Mouse (Mus musculus): Measurements from ENCODE around the gene Erbb2. TPM values are rescaled to one million over a fixed set of nuclear protein-coding genes. Genes with fewer than 3 reads are reported as not detected.
"Not testable (repeated sequence)": the region's sequence is repeated elsewhere in the genome, so short reads cannot be mapped to it uniquely, and the experiment has no call there.

Gene Erbb2
- polyA plus RNA-seq, 1 experiment from 2014 or later = 6.6 TPM

DNA sequence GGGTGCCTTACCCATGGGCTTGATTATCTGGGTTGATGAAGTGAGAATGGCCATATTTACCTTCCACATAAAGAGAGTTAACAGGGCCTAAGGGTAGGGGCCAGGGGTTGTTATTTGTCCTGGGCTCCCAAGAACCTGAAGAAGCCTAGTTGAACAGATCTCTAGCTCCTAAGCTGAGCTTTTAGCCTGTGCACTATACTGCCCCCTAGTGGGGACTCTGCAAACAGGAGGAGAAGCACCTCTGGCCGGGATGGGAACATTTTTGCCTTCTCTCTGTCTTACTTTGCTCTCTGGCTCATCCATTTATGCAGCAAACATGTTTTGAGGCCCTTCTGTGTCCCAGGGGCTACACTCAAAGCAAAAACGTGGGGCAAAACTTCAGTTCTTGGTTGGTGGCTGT lies 39.9 kb upstream of the Erbb2 start:
- ATAC-seq = no peak
- Histone ChIP-seq H3K27ac (ENCODE audit: low read depth, low read length) (no peak overlapping the region), H3K4me1 (ENCODE audit: control insufficient read depth, insufficient read depth, low read depth, low read length) (peaks cover 15% of the 10 kb centered on the region), H3K4me2 (ENCODE audit: low read length) (no peak overlapping the region), H3K36me3 (ENCODE audit: control insufficient read depth, insufficient read depth, low read length) (peaks cover 15% of the 10 kb centered on the region), H3K9ac (ENCODE audit: low read depth, low read length) (no peak overlapping the region), H3K9me3 (ENCODE audit: control insufficient read depth, low read length) (no peaks in the 10 kb centered on the region), H3K27me3 (replicated peaks; ENCODE audit: control insufficient read depth, insufficient read depth, low read length) (no peaks in the 10 kb centered on the region), H3K4me3 (ENCODE audit: low read length) (no peak overlapping the region)
- WGBS = 12% methylated on average over 2 of the region's 2 CpGs

GRCm38 (mm10) chr11:98373244-98373643 lies 39.0 kb upstream of the Erbb2 start:
- WGBS = 87% methylated on average over 6 of the region's 6 CpGs
- Histone ChIP-seq H3K27ac (ENCODE audit: low read depth, low read length) (no peak overlapping the region), H3K4me2 (ENCODE audit: low read length) (no peak overlapping the region), H3K27me3 (replicated peaks; ENCODE audit: control insufficient read depth, insufficient read depth, low read length) (no peaks in the 10 kb centered on the region), H3K9me3 (ENCODE audit: control insufficient read depth, low read length) (no peaks in the 10 kb centered on the region), H3K9ac (ENCODE audit: low read depth, low read length) (no peak overlapping the region), H3K4me3 (ENCODE audit: low read length) (no peak overlapping the region), H3K36me3 (ENCODE audit: control insufficient read depth, insufficient read depth, low read length) (peaks cover 22% of the 10 kb centered on the region), H3K4me1 (ENCODE audit: control insufficient read depth, insufficient read depth, low read depth, low read length) (peaks cover 15% of the 10 kb centered on the region)
- ATAC-seq = no peak

GRCm38 (mm10) chr11:98374266-98374665 lies 38.0 kb upstream of the Erbb2 start:
- Histone ChIP-seq H3K4me3 (ENCODE audit: low read length) (no peak overlapping the region), H3K9me3 (ENCODE audit: control insufficient read depth, low read length) (no peaks in the 10 kb centered on the region), H3K27me3 (replicated peaks; ENCODE audit: control insufficient read depth, insufficient read depth, low read length) (no peaks in the 10 kb centered on the region), H3K9ac (ENCODE audit: low read depth, low read length) (no peak overlapping the region), H3K4me1 (ENCODE audit: control insufficient read depth, insufficient read depth, low read depth, low read length) (peaks cover 15% of the 10 kb centered on the region), H3K36me3 (ENCODE audit: control insufficient read depth, insufficient read depth, low read length) (peaks cover 24% of the 10 kb centered on the region), H3K4me2 (ENCODE audit: low read length) (no peak overlapping the region), H3K27ac (ENCODE audit: low read depth, low read length) (no peak overlapping the region)
- 53% methylated on average over 8 of the region's 8 CpGs for WGBS
- no peak for ATAC-seq

- H3K36me3 ChIP-seq (ENCODE audit: control insufficient read depth, insufficient read depth, low read length) = peaks cover 32% of the 10 kb centered on the region
- 78% methylated on average over 5 of the region's 5 CpGs for WGBS
- peaks cover 5% of the 10 kb centered on the region; the same call in 1 of the 2 replicates for H3K4me1 ChIP-seq (ENCODE audit: control insufficient read depth, insufficient read depth, low read depth, low read length)
- H3K9me3 ChIP-seq (ENCODE audit: control insufficient read depth, low read length) = no peaks in the 10 kb centered on the region
- no peak for ATAC-seq
- no peak overlapping the region for H3K4me2 ChIP-seq (ENCODE audit: low read length)
- H3K9ac ChIP-seq (ENCODE audit: low read depth, low read length) = no peak overlapping the region
- no peak overlapping the region for H3K27ac ChIP-seq (ENCODE audit: low read depth, low read length)
- H3K4me3 ChIP-seq (ENCODE audit: low read length) = no peak overlapping the region
- H3K27me3 ChIP-seq (replicated peaks; ENCODE audit: control insufficient read depth, insufficient read depth, low read length) = no peaks in the 10 kb centered on the region
Observed at GRCm38 (mm10) chr11:98376756-98377155, 35.5 kb upstream of the Erbb2 start.

GRCm38 (mm10) chr11:98377787-98378186 lies 34.5 kb upstream of the Erbb2 start:
- Histone ChIP-seq H3K9me3 (ENCODE audit: control insufficient read depth, low read length) (no peaks in the 10 kb centered on the region), H3K4me1 (ENCODE audit: control insufficient read depth, insufficient read depth, low read depth, low read length) (no peaks in the 10 kb centered on the region), H3K36me3 (ENCODE audit: control insufficient read depth, insufficient read depth, low read length) (peaks cover 32% of the 10 kb centered on the region), H3K9ac (ENCODE audit: low read depth, low read length) (no peak overlapping the region), H3K4me3 (ENCODE audit: low read length) (no peak overlapping the region), H3K27ac (ENCODE audit: low read depth, low read length) (no peak overlapping the region), H3K4me2 (ENCODE audit: low read length) (no peak overlapping the region), H3K27me3 (replicated peaks; ENCODE audit: control insufficient read depth, insufficient read depth, low read length) (no peaks in the 10 kb centered on the region)
- WGBS = 83% methylated on average over 10 of the region's 11 CpGs
- ATAC-seq = no peak

DNA sequence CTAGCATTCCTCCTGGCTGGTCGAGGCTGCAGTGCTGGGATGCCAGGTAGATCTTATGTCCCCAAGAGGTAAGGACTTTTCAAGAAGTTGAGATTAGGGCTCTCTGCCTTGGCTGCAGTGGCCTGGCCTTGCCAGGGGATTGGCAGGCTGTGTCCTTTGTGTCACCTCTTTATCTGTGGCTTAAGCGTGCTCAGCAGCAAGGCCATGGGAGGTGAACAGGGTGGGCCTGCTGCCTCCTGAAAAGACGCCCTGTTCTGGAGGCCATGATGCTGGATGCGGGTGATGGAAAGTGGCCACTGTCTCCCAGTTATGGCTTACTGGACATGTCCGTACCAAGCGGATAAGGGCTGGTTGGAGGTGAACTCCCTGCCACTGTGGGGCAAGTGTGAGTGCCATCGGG lies 32.9 kb upstream of the Erbb2 start:
- ATAC-seq = no peak
- H3K36me3 ChIP-seq (ENCODE audit: control insufficient read depth, insufficient read depth, low read length) = peaks cover 32% of the 10 kb centered on the region
- H3K4me3 ChIP-seq (ENCODE audit: low read length) = no peak overlapping the region
- H3K4me1 ChIP-seq (ENCODE audit: control insufficient read depth, insufficient read depth, low read depth, low read length) = no peaks in the 10 kb centered on the region
- H3K27me3 ChIP-seq (replicated peaks; ENCODE audit: control insufficient read depth, insufficient read depth, low read length) = no peaks in the 10 kb centered on the region
- no peaks in the 10 kb centered on the region for H3K9me3 ChIP-seq (ENCODE audit: control insufficient read depth, low read length)
- no peak overlapping the region; the same call in 1 of the 2 replicates for H3K27ac ChIP-seq (ENCODE audit: low read depth, low read length)
- H3K9ac ChIP-seq (ENCODE audit: low read depth, low read length) = no peak overlapping the region
- H3K4me2 ChIP-seq (ENCODE audit: low read length) = no peak overlapping the region
- 94% methylated on average over 7 of the region's 7 CpGs for WGBS

DNA sequence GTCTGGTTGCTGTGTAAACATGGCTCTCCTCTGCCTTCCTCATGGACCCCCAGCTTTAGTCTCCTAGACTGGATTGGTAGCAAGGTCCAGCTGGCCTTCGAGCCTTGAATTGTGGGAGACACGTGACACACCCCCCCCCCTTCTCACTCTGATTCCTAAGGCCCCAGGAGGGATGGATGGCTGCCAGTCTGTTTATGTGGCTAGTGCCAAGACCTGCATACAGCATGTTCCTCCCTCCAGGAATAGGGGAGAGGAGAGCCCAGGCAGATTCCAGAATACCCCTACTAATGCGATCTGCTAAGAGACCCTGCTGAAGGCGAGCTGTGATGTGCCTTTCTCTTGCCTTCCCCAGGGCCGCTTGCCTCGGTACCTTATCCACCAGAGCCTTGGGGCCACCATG lies 32.2 kb upstream of the Erbb2 start:
- H3K9ac ChIP-seq (ENCODE audit: low read depth, low read length) = no peak overlapping the region
- H3K27me3 ChIP-seq (replicated peaks; ENCODE audit: control insufficient read depth, insufficient read depth, low read length) = no peaks in the 10 kb centered on the region
- no peaks in the 10 kb centered on the region for H3K4me1 ChIP-seq (ENCODE audit: control insufficient read depth, insufficient read depth, low read depth, low read length)
- no peaks in the 10 kb centered on the region for H3K9me3 ChIP-seq (ENCODE audit: control insufficient read depth, low read length)
- H3K36me3 ChIP-seq (ENCODE audit: control insufficient read depth, insufficient read depth, low read length) = peaks cover 32% of the 10 kb centered on the region
- no peak overlapping the region for H3K4me2 ChIP-seq (ENCODE audit: low read length)
- H3K4me3 ChIP-seq (ENCODE audit: low read length) = no peak overlapping the region
- no peak overlapping the region; the same call in 1 of the 2 replicates for H3K27ac ChIP-seq (ENCODE audit: low read depth, low read length)
- WGBS = 66% methylated on average over 6 of the region's 6 CpGs
- ATAC-seq = no peak

- no peak overlapping the region for H3K27ac ChIP-seq (ENCODE audit: low read depth, low read length)
- H3K36me3 ChIP-seq (ENCODE audit: control insufficient read depth, insufficient read depth, low read length) = peaks cover 24% of the 10 kb centered on the region
- H3K9ac ChIP-seq (ENCODE audit: low read depth, low read length) = no peak overlapping the region
- ATAC-seq = no peak
- WGBS = 100% methylated on average over 2 of the region's 2 CpGs
- no peak overlapping the region for H3K4me2 ChIP-seq (ENCODE audit: low read length)
- H3K9me3 ChIP-seq (ENCODE audit: control insufficient read depth, low read length) = no peaks in the 10 kb centered on the region
- H3K4me3 ChIP-seq (ENCODE audit: low read length) = no peak overlapping the region
- H3K27me3 ChIP-seq (replicated peaks; ENCODE audit: control insufficient read depth, insufficient read depth, low read length) = peaks cover 10% of the 10 kb centered on the region; the same call in 1 of the 2 replicates
- H3K4me1 ChIP-seq (ENCODE audit: control insufficient read depth, insufficient read depth, low read depth, low read length) = no peaks in the 10 kb centered on the region
Observed at GRCm38 (mm10) chr11:98381651-98382050, 30.6 kb upstream of the Erbb2 start.

DNA sequence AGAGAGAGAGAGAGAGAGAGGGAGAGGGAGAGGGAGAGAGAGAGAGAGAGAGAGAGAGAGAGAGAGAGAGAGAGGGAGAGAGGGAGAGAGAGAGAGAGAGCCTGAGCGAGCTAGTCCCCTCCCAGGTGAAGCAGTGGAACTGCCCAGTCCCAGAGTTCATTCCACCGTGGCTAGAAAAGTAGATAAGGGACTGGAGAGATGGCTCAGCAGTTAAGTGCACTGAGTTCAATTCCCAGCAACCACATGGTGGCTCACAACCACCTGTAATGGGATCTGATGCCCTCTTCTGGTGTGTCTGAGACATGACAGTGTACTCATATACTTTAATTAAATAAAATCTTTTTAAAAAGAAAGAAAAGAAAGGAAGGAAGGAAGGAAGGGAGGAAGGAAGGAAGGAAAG lies 29.9 kb upstream of the Erbb2 start:
- peaks cover 14% of the 10 kb centered on the region; the same call in 1 of the 2 replicates for H3K27me3 ChIP-seq (replicated peaks; ENCODE audit: control insufficient read depth, insufficient read depth, low read length)
- H3K27ac ChIP-seq (ENCODE audit: low read depth, low read length); H3K4me2 ChIP-seq (ENCODE audit: low read length); H3K4me1 ChIP-seq (ENCODE audit: control insufficient read depth, insufficient read depth, low read depth, low read length); H3K9ac ChIP-seq (ENCODE audit: low read depth, low read length); H3K4me3 ChIP-seq (ENCODE audit: low read length); ATAC-seq; H3K9me3 ChIP-seq (ENCODE audit: control insufficient read depth, low read length): not testable (repeated sequence)
- 45% methylated on average over 2 of the region's 2 CpGs for WGBS
- peaks cover 16% of the 10 kb centered on the region for H3K36me3 ChIP-seq (ENCODE audit: control insufficient read depth, insufficient read depth, low read length)

All from hindbrain, embryonic 16.5 days (tissue).